In genomic region chr7:130670358-130670757, GRCm38 (mm10) we compare ENCODE assay signal across 8 mouse cellular contexts.
DNase-seq lines count a peak whose midpoint lies in the region; ATAC-seq and TF ChIP-seq lines count a peak whose summit lies in the region.

No protein-coding gene starts in this region.

- DNase-seq in hindbrain, embryonic 11.5 days (ENCODE audit: low spot score), result no peak
- peak; percentile 41 for DNase-seq in lung, adult 2 months
- no peak for DNase-seq in left cerebral cortex, adult 9 months (ENCODE audit: low spot score in 2 of 2)
- no peak for DNase-seq in urinary bladder, postnatal 36 days (ENCODE audit: low spot score in 2 of 2)
- no peak for DNase-seq in frontal cortex, postnatal 36 days (ENCODE audit: low spot score in 2 of 2)
- DNase-seq in adrenal gland, postnatal 4 days (ENCODE audit: low spot score in 2 of 2), result no peak

- peaks cover 27% of the 10 kb centered on the region for H3K4me1 ChIP-seq in brown adipose tissue, adult 24 weeks (ENCODE audit: control insufficient read depth, insufficient read depth, insufficient read length, low read length)
- H3K4me1 ChIP-seq in embryonic facial prominence, embryonic 12.5 days, result peaks cover 29% of the 10 kb centered on the region
- peaks cover 3% of the 10 kb centered on the region for H3K4me1 ChIP-seq in hindbrain, embryonic 11.5 days (replicated peaks; ENCODE audit: control insufficient read depth, insufficient read depth, low read length)
- H3K4me1 ChIP-seq in lung, adult 2 months (ENCODE audit: control insufficient read depth, insufficient read depth, low read length), result peaks cover 9% of the 10 kb centered on the region; the same call in 1 of the 2 replicates

- no peak for TF ChIP-seq CTCF in lung, adult 2 months (IDR thresholded peaks at IDR 0.05; ENCODE audit: insufficient read depth, low read length)

- no peaks in the 10 kb centered on the region for H3K27me3 ChIP-seq in embryonic facial prominence, embryonic 12.5 days
- no peaks in the 10 kb centered on the region for H3K27me3 ChIP-seq in hindbrain, embryonic 11.5 days (ENCODE audit: control insufficient read depth, insufficient read depth, low read length)

- H3K9me3 ChIP-seq in embryonic facial prominence, embryonic 12.5 days, result no peaks in the 10 kb centered on the region
- no peaks in the 10 kb centered on the region for H3K9me3 ChIP-seq in hindbrain, embryonic 11.5 days (ENCODE audit: control insufficient read depth, low read length)

- no peak overlapping the region for H3K4me3 ChIP-seq in brown adipose tissue, adult 24 weeks (ENCODE audit: insufficient read depth, low read depth, low read length)
- no peak overlapping the region for H3K4me3 ChIP-seq in embryonic facial prominence, embryonic 12.5 days
- no peak overlapping the region for H3K4me3 ChIP-seq in hindbrain, embryonic 11.5 days (ENCODE audit: low read depth, low read length)
- H3K4me3 ChIP-seq in lung, adult 2 months (replicated peaks; ENCODE audit: extremely low read depth, low read depth, low read length), result no peak overlapping the region

- H3K36me3 ChIP-seq in embryonic facial prominence, embryonic 12.5 days, result peaks cover 2% of the 10 kb centered on the region; the same call in 1 of the 2 replicates
- no peaks in the 10 kb centered on the region for H3K36me3 ChIP-seq in hindbrain, embryonic 11.5 days (ENCODE audit: control insufficient read depth, insufficient read depth, low read length)

- 45% methylated on average over 4 of the region's 4 CpGs for WGBS in embryonic facial prominence, embryonic 12.5 days
- 68% methylated on average over 4 of the region's 4 CpGs for WGBS in hindbrain, embryonic 11.5 days
- 47% methylated on average over 4 of the region's 4 CpGs for WGBS in lung, adult 2 months

- no peak overlapping the region for H3K4me2 ChIP-seq in embryonic facial prominence, embryonic 12.5 days (replicated peaks)
- H3K4me2 ChIP-seq in hindbrain, embryonic 11.5 days (replicated peaks; ENCODE audit: low read depth, low read length), result no peak overlapping the region

- TF ChIP-seq POLR2A in lung, adult 2 months (IDR thresholded peaks at IDR 0.05; ENCODE audit: borderline replicate concordance, extremely low read depth, low read depth, low read length), result no peak

- H3K9ac ChIP-seq in embryonic facial prominence, embryonic 12.5 days, result no peak overlapping the region
- H3K9ac ChIP-seq in hindbrain, embryonic 11.5 days (ENCODE audit: low read depth, low read length), result no peak overlapping the region

- peak overlapping the region; percentile 86 for H3K27ac ChIP-seq in brown adipose tissue, adult 24 weeks (replicated peaks; ENCODE audit: low read depth, low read length)
- H3K27ac ChIP-seq in embryonic facial prominence, embryonic 12.5 days, result peak overlapping the region; percentile 86
- peak overlapping the region; percentile 70; the same call in 1 of the 2 replicates for H3K27ac ChIP-seq in hindbrain, embryonic 11.5 days (ENCODE audit: low read depth, low read length)

- no peak for ATAC-seq in embryonic facial prominence, embryonic 12.5 days (ENCODE audit: insufficient number of reproducible peaks, insufficient read depth, low FRiP score, low TSS enrichment)
- no peak for ATAC-seq in hindbrain, embryonic 11.5 days (ENCODE audit: low FRiP score)
